Mouse (Mus musculus) lung, embryonic 14.5 days (tissue): ENCODE results near the gene Wdr4. TPM values are rescaled to one million over a fixed set of nuclear protein-coding genes. Genes with fewer than 3 reads are reported as not detected.

ENCODE experiments used
- ATAC-seq: fragments of 200-750 bp; cut with Nextera tagmentation; 2 replicates; pipeline ENCODE4 v1.8.0; 2017; ENCODE audit warnings: mild to moderate bottlenecking, moderate TSS enrichment, moderate library complexity; ENCODE audit not compliant: insufficient read depth
- DNase-seq: peaks from one replicate; pipeline ENCODE4 v3.0.0-alpha.2; 2015
- H3K27ac ChIP-seq: fragments of 300-500 bp; sonication (generic); 2 replicates; pipeline ENCODE4 v1.5.1; 2014; ENCODE audit warnings: low read depth, mild to moderate bottlenecking, moderate library complexity
- H3K27me3 ChIP-seq: fragments of 300-500 bp; sonication (generic); 2 replicates; pipeline ENCODE4 v1.6.1; 2014; ENCODE audit warnings: low read length, control low read depth; ENCODE audit not compliant: insufficient read depth
- H3K36me3 ChIP-seq: fragments of 300-500 bp; sonication (generic); 2 replicates; pipeline ENCODE4 v1.6.1; 2014; ENCODE audit warnings: control low read depth; ENCODE audit not compliant: insufficient read depth
- H3K4me1 ChIP-seq: fragments of 300-500 bp; sonication (generic); 2 replicates; pipeline ENCODE4 v1.6.1; 2014; ENCODE audit warnings: antibody characterized with exemption, control low read depth; ENCODE audit not compliant: insufficient read depth
- H3K4me2 ChIP-seq: fragments of 300-500 bp; sonication (generic); 2 replicates; pipeline ENCODE4 v1.6.1; 2014; ENCODE audit warnings: mild to moderate bottlenecking
- H3K4me3 ChIP-seq: fragments of 300-500 bp; sonication (generic); 2 replicates; pipeline ENCODE4 v1.5.1; 2014; ENCODE audit warnings: low read depth, low read length
- H3K9ac ChIP-seq: fragments of 300-500 bp; sonication (generic); 2 replicates; pipeline ENCODE4 v1.6.1; 2014
- H3K9me3 ChIP-seq: fragments of 300-500 bp; sonication (generic); 2 replicates; pipeline ENCODE4 v1.6.1; 2016; ENCODE audit warnings: low read depth, low read length, control low read depth
- CTCF ChIP-seq: IDR thresholded peaks from 2 replicates; pipeline ENCODE4 v1.5.1; 2016; ENCODE audit warnings: antibody characterized with exemption, low read depth
- WGBS: fragments of 180-500 bp; shearing (Covaris S2); extraction: QIAGEN DNeasy Blood & Tissue Kit; methylation state at CpG from one replicate; pipeline ENCODE4 v1.1.7; 2014; 5-methylcytosine and 5-hydroxymethylcytosine counted together
- polyA plus RNA-seq: library from polyadenylated mRNA; unstranded; fragments of >200 nt; fragmentation: Nextera tagmentation; extraction: Ambion mirVana; gene quantifications from 2 replicates; pipeline ENCODE4 v1.2.1, GENCODE M21; 2014

Gene Wdr4
- polyA plus RNA-seq, 1 experiment from 2014 or later: 46.3 TPM

GRCm38 (mm10) chr17:31546444-31547196, 26.8 kb upstream of the Wdr4 start:
- Histone ChIP-seq H3K36me3 (no peaks in the 10 kb centered on the region), H3K27me3 (no peaks in the 10 kb centered on the region), H3K4me2 (no peak overlapping the region), H3K9me3 (no peaks in the 10 kb centered on the region), H3K9ac (no peak overlapping the region), H3K27ac (no peak overlapping the region), H3K4me1 (no peaks in the 10 kb centered on the region; the same call in 1 of the 2 replicates), H3K4me3 (no peak overlapping the region)
- DNase-seq (no peak), ATAC-seq (no peak)
- 84% methylated on average over 9 of the region's 9 CpGs for WGBS
- TF ChIP-seq CTCF: no peak

GRCm38 (mm10) chr17:31543574-31543973, 23.8 kb upstream of the Wdr4 start:
- Histone ChIP-seq H3K4me2 (no peak overlapping the region), H3K27me3 (no peaks in the 10 kb centered on the region), H3K36me3 (no peaks in the 10 kb centered on the region), H3K4me3 (no peak overlapping the region), H3K4me1 (no peaks in the 10 kb centered on the region; the same call in 1 of the 2 replicates), H3K27ac (no peak overlapping the region), H3K9me3 (no peaks in the 10 kb centered on the region), H3K9ac (no peak overlapping the region)
- ATAC-seq (no peak), DNase-seq (peak; percentile 51)
- no peak for TF ChIP-seq CTCF
- 12% methylated on average over 6 of the region's 6 CpGs for WGBS

- DNase-seq: peak; percentile 39
- Histone ChIP-seq H3K27me3 (no peaks in the 10 kb centered on the region), H3K4me2 (no peak overlapping the region), H3K27ac (no peak overlapping the region), H3K4me3 (no peak overlapping the region), H3K9me3 (no peaks in the 10 kb centered on the region), H3K9ac (no peak overlapping the region), H3K4me1 (no peaks in the 10 kb centered on the region; the same call in 1 of the 2 replicates), H3K36me3 (no peaks in the 10 kb centered on the region)
- TF ChIP-seq CTCF: no peak
- WGBS: 34% methylated on average over 6 of the region's 6 CpGs
- no peak for ATAC-seq
Measured at GRCm38 (mm10) chr17:31541460-31541831, 21.7 kb upstream of the Wdr4 start.

- WGBS: 47% methylated on average over 4 of the region's 4 CpGs
- no peaks in the 10 kb centered on the region for H3K27me3 ChIP-seq
- H3K4me2 ChIP-seq: no peak overlapping the region
- no peaks in the 10 kb centered on the region for H3K36me3 ChIP-seq
- no peak overlapping the region for H3K4me3 ChIP-seq
- DNase-seq: peak; percentile 14
- TF ChIP-seq CTCF: no peak
- H3K9ac ChIP-seq: no peak overlapping the region
- H3K4me1 ChIP-seq: no peaks in the 10 kb centered on the region; the same call in 1 of the 2 replicates
- no peak overlapping the region for H3K27ac ChIP-seq
- no peaks in the 10 kb centered on the region for H3K9me3 ChIP-seq
- no peak for ATAC-seq
Measured at GRCm38 (mm10) chr17:31540809-31541459, 21.2 kb upstream of the Wdr4 start.

GRCm38 (mm10) chr17:31540101-31540500, 20.3 kb upstream of the Wdr4 start:
- H3K9ac ChIP-seq: no peak overlapping the region
- H3K36me3 ChIP-seq: no peaks in the 10 kb centered on the region
- no peak overlapping the region for H3K27ac ChIP-seq
- H3K4me3 ChIP-seq: no peak overlapping the region
- WGBS: 53% methylated on average over 3 of the region's 3 CpGs
- no peaks in the 10 kb centered on the region for H3K27me3 ChIP-seq
- no peak for DNase-seq
- peaks cover 2% of the 10 kb centered on the region for H3K4me1 ChIP-seq
- ATAC-seq: no peak
- H3K9me3 ChIP-seq: no peaks in the 10 kb centered on the region
- no peak overlapping the region for H3K4me2 ChIP-seq
- no peak for TF ChIP-seq CTCF

- Histone ChIP-seq H3K9ac (no peak overlapping the region), H3K36me3 (peaks cover 9% of the 10 kb centered on the region), H3K4me2 (peak overlapping the region; percentile 27), H3K4me1 (peaks cover 2% of the 10 kb centered on the region; the same call in 1 of the 2 replicates), H3K4me3 (no peak overlapping the region), H3K27me3 (no peaks in the 10 kb centered on the region), H3K27ac (peak overlapping the region; percentile 22; the same call in 1 of the 2 replicates), H3K9me3 (no peaks in the 10 kb centered on the region)
- TF ChIP-seq CTCF: no peak
- 24% methylated on average over 8 of the region's 8 CpGs for WGBS
- ATAC-seq (peak; percentile 82), DNase-seq (peak; percentile 77)
Measured at GRCm38 (mm10) chr17:31535871-31536629, 16.3 kb upstream of the Wdr4 start.
